Mouse (Mus musculus) olfactory bulb, adult 2 months (tissue): ENCODE measurements at regions not wholly inside any gene's neighbourhood (a gene's known extent, or its start where the extent isn't known, plus 50 kb on each side); places are given as distances from the start of the nearest gene placed in this dataset.

Experiments
- CTCF ChIP-seq: fragments of 200-500 bp; IDR thresholded peaks from 2 replicates; pipeline ENCODE4 v1.5.1; 2012; ENCODE audit warnings: low read depth, mild to moderate bottlenecking, low read length, moderate library complexity; ENCODE audit not compliant: insufficient read depth
- POLR2A ChIP-seq: fragments of 200-500 bp; IDR thresholded peaks from 2 replicates; pipeline ENCODE4 v1.6.1; 2012; ENCODE audit warnings: mild to moderate bottlenecking, low read depth, low read length, moderate library complexity; ENCODE audit not compliant: insufficient read depth

DNA sequence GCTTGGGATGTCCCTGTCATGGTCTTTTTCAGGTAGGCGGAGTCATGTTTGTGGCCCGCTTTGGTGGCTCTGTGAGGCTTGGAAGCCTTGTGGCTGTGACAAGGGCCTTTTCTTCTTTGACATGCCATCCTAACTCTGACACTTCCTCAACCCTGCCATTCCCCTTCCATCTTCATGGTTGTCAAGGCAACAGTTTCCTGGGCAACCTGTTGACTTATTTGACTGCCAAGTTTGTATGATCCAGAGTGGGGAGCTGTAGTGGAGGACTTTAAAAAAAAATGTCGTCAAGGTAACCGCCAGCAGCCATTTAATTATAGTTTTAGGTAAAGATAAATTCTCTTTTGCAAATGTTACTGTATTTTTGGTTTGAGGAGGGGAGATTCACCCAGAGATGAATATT is 56.8 kb upstream of the Kcng1 start:
- no peak for TF ChIP-seq CTCF
- TF ChIP-seq POLR2A = no peak
